Mouse (Mus musculus) spleen, adult 2 months (tissue): Measurements from ENCODE around the gene Cyp26c1.

Source experiments
- CTCF ChIP-seq: fragments of 200-500 bp; IDR thresholded peaks from 2 replicates; pipeline ENCODE4 v1.5.1; 2011; ENCODE audit warnings: mild to moderate bottlenecking, inconsistent platforms; ENCODE audit not compliant: insufficient read depth, insufficient read length, insufficient replicate concordance; ENCODE audit errors: extremely low read depth
- POLR2A ChIP-seq: fragments of 200-500 bp; IDR thresholded peaks from 2 replicates; pipeline ENCODE4 v1.6.1; 2011; ENCODE audit warnings: low read depth, low read length, inconsistent platforms

- TF ChIP-seq CTCF (no peak), POLR2A (no peak)
Measured at GRCm38 (mm10) chr19:37689478-37689877, 4.1 kb downstream of the Cyp26c1 start.
